Mouse (Mus musculus) embryo, embryonic 10.5 days (tissue): ENCODE results near the gene Mzf1.

Experiments used
- DNase-seq: peaks from one replicate; pipeline ENCODE4 v3.0.0-alpha.2; 2015; ENCODE audit warnings: low spot score

Gene Mzf1

GRCm38 (mm10) chr7:13034148-13034977 lies 20.2 kb downstream of the Mzf1 start, which contains the start of gene Chmp2a:
Gene Chmp2a, minus strand, starts transcription at chr7:13034807.
- DNase-seq = peak; percentile 98

- no peak for DNase-seq
Observed at GRCm38 (mm10) chr7:13033451-13034147, 21.0 kb downstream of the Mzf1 start.

GRCm38 (mm10) chr7:13032541-13032940 lies 22.0 kb downstream of the Mzf1 start:
- DNase-seq = no peak

- no peak for DNase-seq
Observed at GRCm38 (mm10) chr7:13031983-13032382, 22.6 kb downstream of the Mzf1 start.

GRCm38 (mm10) chr7:13031069-13031468 lies 23.5 kb downstream of the Mzf1 start:
- DNase-seq = no peak

GRCm38 (mm10) chr7:13028986-13029385 lies 25.6 kb downstream of the Mzf1 start:
- no peak for DNase-seq

GRCm38 (mm10) chr7:13025511-13026112 lies 29.0 kb downstream of the Mzf1 start:
- DNase-seq = no peak

GRCm38 (mm10) chr7:13024805-13025204 lies 29.8 kb downstream of the Mzf1 start:
- DNase-seq = peak; percentile 80

- peak; percentile 96 for DNase-seq
Observed at GRCm38 (mm10) chr7:13023928-13024731, 30.4 kb downstream of the Mzf1 start.

- DNase-seq = peak; percentile 96
Observed at GRCm38 (mm10) chr7:13022773-13023535, 31.6 kb downstream of the Mzf1 start.

- DNase-seq = no peak
Observed at GRCm38 (mm10) chr7:13015217-13015616, 39.3 kb downstream of the Mzf1 start.

GRCm38 (mm10) chr7:13014275-13014839 lies 40.2 kb downstream of the Mzf1 start:
- no peak for DNase-seq

GRCm38 (mm10) chr7:13013671-13014070 lies 40.9 kb downstream of the Mzf1 start:
- no peak for DNase-seq

- DNase-seq = peak; percentile 59
Observed at GRCm38 (mm10) chr7:13010005-13010908, 44.3 kb downstream of the Mzf1 start, which contains the start of gene Zbtb45. Gene Zbtb45, minus strand, starts transcription at chr7:13010034.

GRCm38 (mm10) chr7:13009143-13010004 lies 45.2 kb downstream of the Mzf1 start:
- DNase-seq = peak; percentile 98

- DNase-seq = no peak
Observed at GRCm38 (mm10) chr7:13007341-13008092, 47.0 kb downstream of the Mzf1 start.

GRCm38 (mm10) chr7:13006531-13006930 lies 48.0 kb downstream of the Mzf1 start:
- DNase-seq = no peak

GRCm38 (mm10) chr7:13006011-13006410 lies 48.6 kb downstream of the Mzf1 start:
- DNase-seq = no peak
